Mouse (Mus musculus) thymus, postnatal 14 days (tissue): ENCODE data around the gene Bend4.
A peak's percentile ranks its signal among the peaks of the same experiment; 100 is the strongest.

Source experiments
- DNase-seq: peaks from one replicate; pipeline ENCODE4 v3.0.0; 2021

Gene Bend4

DNA sequence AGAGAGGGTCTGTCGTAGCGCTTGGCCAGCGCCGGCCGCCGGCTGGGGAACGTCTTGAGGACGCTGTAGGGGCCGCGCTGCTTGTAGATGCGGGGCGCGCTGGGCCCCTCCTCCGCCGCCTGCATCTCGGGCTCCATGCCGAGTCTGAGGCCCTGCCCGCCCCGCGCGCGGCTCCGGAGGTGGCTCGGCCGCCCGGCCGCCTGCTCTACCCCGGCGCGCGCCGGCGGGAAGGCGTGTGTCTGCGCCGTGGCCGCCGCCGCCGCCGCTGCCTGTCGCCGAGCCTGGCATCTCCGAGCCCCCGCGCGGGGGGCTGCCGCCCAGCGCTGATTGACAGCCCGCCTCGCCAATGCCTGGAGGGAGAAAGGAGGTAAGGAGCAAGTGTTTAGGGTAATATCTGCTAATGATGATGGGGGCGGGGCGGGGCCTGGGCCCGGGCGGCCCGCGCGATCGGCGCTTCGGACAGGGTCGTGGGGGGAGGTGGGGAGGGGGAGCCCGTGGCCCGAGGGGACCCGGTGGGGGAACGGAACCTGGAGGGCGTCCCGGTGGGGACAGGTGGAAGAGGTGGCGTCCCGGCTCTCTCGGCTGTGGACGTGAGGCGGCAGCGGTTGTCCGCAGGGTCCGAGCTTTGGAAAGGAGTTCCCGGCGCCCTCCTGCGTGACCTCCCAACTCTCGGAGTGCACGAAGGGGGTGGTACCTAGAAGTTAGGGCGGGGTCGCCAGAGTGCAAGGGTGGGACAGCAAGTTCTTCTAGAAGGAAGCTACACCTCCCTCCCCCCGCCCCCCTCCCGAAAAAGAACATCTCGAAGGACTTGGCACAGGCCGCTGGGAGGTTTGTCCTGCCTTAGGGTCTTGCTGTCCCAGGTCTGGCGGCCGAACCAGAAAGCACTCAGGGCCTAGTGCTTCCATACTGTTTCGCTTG is at the start of gene Bend4:
TSS of gene Bend4 (minus strand) at position 868 of the 918 bp plus-strand sequence.
- peak; percentile 55 for DNase-seq

DNA sequence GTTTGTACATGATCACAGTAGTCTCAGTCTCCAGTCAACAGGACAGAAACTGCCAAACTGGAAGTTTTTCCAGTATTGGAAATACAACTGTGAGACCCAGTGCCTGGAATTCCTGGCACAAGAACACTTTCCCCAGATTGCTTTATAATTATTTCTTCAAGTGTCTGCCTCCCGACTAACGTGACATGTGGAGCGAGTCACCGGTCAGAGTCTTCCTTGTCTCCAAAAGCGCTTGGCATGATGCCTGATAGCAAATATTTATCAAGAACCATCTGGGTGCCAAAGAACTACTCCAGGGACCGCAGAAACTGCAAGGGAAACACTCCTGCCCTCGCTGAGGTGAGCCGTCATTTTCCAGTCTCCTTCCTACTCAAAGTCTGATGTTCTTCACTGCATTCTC is 45.6 kb upstream of the Bend4 start:
- no peak for DNase-seq

DNA sequence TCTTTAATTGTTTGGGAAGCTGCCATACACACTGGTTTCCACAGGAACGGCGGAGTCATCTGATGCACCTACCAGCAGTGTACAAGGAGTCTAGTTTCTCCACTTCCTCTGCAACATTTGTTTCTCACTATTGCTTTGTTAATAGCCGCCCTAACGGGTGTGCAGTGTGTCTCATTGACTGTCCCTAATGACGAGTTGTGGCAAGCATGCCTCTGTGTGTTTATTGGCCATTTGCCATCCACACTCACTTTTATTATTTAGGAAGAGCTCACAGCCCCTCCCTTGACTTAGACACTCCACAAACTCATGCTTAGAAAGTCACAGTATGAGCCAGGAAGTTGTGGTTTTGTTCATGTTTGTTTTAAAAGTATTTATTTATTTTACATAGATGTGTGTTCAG is 45.0 kb upstream of the Bend4 start:
- DNase-seq = no peak

DNA sequence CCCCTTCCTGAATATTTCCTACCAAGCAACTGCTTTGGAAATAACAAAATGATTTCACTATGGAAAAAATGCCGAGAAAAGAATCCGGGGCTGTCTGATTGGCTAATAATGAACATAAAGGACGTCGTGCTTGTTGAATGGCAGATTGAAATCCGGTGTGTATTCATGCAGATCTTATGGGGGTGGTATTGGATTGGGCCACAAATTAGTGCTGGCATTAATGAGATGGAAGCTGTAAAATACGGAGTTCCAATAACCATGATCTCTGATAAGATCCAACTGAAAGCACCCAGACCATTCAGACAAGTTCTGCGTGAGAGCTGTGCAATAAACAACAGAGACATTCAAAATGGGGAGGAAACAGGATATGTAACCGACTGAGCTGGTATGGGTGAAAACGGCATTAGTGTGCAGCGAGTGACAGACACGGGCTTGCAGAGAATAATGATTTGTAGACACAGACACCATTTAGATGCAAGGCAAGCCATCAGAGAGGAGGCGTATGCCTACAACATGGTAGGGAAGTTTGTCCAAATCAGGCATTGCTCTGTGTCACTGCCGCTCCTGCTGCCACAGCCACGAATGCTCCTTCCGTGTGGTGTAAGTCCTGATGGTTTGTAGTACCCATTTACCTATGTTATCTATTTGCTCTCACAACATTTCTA is 38.9 kb upstream of the Bend4 start:
- no peak for DNase-seq

DNA sequence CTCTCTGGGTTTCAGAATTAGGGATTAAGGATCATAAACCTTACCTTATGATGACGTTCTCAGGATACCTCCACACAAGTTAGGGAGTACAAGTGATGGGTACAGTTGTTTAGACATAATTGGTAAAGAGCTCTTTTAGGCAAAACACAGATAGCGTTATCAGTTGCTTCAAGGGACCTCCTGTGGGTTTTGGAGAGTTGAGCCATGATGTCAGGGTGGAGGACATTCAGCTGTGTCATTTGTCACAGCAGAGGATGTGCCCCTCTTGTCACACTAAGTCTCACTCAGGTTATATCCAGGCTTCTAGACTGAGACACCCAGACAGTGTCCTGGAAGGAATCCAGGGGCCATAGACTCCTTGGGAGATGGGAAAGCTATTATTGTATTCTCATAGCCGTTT is 36.8 kb upstream of the Bend4 start:
- no peak for DNase-seq

DNA sequence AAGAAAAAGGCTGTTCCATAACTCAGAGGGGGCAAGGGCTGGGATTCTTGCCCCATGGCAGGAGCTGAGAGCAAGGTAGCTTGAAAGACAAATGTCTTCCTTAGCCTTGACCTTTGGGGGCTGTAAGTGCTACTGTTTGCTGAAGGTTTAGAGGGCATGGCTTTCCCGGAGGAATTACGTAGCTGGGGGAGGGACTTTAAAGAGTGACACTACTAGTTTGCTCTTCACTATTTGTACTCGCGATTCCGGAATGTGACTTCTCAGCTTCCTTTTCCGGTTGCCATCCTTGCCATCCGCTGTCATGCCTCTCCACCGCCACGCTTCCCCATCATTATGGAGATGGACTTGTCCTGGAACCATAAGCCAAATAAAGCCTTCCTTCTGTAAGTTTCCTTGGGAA is 35.5 kb upstream of the Bend4 start:
- DNase-seq = no peak

DNA sequence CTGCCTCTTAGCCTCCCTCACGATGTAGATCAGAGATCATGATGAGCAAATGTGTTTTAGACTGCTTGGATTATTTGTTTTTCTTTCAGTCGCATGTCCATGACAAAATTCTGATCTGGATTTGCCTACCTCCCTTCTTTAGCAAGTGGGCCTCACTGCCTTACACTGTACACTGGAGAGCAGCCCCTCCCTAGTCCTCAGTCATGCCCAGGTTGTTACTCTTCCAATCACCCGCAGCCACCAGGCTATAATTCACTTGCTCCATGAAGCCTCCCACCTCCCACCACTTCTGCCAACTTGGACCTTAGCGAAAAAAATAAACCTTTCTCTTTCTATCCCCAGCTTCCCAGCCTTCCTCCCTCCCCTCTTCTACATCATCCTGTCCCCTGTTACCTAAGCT is 34.2 kb upstream of the Bend4 start:
- no peak for DNase-seq

DNA sequence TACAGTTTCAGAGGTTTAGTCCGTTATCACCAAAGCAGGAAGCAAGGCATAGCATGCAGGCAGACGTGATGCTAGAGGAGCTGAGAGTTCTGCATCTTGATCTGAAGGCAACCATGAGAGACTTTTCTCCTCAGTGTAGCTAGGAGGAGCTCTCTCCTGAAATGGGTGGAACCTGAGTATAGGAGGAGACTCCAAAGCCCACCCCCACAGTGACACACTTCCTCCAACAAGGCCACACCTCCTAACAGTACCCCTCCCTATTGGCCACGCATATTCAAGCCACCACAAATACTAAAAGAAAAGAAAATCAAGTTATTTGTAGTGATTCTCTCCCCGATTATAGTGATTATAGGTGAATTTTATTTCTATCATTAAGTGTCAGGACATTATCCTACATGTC is 28.7 kb upstream of the Bend4 start:
- DNase-seq = no peak

DNA sequence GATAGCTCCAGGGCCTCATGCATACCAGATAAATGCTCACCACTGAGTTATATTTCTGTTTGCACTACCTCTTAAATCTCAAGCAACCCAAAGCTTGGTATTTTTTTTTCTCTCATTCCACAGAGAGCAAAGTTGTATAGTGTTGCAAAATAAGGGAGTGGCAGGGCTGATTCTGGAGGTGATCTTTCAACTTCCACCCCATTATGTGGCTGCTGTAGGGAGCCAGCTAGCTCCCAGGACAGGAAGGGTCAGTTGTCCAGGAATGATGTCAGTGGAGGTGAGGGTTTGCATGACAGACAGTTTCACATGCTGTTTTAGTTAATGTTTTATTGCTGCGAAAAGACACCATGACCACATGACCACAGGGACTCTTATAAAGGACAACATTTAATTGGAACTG is 26.2 kb upstream of the Bend4 start:
- DNase-seq = no peak

DNA sequence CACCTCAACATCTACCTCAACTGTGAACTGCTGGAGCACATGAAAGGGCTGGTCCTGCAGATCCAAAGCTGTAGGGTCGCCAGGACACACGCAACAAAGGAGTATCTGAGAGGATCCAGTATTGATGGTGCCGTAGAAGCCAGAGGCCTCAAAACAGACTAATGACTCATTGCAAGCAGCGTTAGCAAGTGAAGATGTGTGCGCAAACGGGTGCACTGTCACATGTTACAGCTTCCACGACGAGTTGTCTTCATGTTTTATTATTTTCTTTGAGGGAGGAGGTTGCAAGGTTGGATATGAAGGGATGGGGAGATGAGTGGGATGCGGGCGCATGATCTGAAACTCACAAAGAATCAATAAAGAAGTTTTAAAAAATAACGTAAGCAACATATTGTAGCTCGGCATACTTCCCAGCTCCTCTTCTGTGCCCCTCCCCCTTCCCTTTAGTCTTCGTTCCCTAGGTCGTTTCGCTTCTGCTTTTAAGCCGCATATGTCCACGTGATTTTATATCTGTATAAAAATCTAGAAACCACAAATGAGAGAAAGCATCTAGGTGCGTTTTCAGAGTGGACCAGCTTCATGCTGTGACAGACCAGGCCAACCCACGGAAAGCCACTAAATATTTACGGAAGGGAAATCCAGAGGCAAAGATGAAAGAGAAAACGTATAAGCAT is 22.0 kb upstream of the Bend4 start:
- DNase-seq = no peak

DNA sequence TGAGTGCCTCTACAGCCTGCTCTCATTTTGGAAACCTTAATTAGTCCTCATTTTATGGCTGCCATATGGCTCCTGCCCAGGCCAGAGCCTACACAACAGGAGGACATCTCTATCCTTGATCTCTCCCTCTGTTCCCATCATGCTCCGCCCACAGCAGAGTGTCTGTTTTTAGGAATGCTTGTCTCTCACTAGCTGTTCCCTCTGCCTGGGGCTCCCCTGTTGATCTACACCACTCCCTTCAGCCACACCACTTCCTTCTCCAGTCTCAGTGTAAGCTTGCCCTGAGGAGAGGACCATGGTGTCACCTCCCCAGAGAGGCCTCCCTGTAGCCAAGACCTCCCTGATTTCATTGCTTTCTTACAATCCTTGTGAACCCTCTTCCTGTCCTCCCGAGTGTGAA is 18.4 kb upstream of the Bend4 start:
- no peak for DNase-seq

DNA sequence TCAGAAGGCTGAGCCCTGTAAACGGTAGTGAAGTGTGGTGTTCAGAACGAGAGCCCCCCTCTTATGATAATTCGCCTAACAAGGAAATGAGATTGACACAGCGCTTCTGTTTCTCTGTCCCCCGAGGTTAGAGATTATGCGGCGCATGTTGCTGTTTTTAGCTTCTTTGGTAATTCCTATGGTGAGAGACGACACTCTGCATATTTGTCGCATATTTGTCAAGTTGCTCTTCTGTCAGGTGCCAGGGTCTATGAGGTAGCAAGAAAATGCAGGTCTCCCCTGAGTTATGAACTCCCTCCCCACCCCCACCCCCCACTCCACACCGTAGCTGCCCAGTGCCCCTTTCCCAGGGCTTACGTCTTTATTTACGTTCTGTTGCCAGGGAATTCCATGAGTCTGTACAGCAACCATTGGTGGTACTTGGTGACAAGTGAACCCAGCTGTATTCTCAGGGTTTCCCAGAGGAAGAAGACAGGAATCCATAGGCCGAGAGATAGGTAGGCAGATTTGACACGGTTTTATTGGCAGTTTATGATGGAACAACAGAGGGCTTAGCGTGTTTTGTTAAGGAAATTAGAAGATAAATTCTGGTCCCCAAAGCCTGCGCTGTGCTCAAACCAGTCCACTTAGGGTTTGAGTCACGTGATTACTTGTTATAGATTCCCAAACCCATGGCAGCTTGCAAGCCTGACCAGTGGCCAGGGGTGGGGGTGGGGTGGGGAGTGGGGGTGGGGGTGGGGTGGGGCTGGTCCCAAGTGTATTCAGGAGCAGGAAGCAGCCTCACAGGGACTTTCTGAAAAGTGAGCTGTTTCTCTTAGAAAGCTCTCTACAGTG is 16.3 kb upstream of the Bend4 start:
- no peak for DNase-seq

DNA sequence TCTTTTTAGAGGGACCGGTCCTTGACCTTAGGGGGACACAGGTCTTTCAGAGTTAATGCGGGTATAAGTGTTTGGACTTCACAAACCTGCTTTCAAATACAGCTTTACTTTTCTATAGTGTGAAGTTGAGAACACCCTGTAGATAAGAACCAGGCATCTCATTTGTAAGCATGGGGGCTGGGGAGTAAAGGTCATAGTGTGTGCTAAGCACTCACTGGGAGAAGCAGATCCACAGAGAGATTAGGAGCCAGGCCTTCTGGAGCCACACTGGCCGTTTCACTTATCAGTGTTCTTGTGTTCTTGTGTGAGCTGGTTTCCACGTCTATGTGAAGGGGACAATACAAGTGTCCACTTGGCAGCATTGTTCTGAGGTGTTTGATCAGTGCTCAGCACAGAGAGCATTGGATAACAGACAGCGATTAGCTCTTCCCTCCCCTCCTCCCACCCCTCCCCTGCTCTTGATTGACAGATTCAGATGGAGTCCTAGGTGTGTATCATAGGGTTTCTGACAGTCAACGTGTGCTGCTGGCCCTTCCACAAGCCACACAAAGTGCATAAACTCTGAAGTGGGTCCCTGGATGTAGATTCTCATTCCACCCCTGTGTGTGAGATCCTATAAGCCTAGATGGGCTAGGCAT is 14.8 kb upstream of the Bend4 start:
- no peak for DNase-seq

DNA sequence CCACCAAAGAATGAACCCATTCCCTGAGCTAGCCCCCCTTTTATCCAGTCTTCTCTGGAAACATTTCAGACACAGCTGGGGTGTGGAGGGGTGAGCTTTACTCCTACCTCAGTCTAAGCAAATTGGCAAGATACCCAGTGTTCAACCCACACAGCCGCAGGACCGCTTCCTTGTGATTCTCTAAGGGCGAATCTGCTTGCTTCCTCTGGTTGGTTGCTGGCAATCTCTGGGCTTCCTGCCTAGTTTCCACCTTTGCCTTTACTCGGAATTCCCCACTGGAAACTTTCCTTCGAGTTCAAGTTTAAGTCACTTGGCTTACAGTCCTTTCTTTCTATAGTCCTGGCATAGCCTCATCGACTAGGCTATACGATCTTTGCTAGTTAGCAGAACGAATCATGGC is 12.5 kb upstream of the Bend4 start:
- DNase-seq = no peak

DNA sequence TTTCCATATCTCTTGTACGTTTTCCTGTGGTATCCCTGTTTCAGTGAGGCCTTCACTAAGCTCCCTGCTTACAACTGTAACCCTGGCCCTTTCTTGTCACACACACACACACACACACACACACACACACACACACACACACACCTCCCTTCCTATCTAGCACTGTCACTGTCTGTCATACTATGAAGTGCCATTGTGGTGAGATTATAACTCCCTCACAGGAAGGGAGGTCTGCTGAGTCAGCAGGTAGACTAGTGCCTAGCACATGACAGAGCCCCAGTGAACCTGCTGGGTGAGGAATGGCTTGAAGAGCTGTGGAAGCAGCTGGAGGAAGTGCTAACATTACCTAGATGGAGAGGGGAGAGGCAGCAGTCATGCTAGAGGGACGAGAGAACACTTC is 9.3 kb upstream of the Bend4 start:
- peak; percentile 62 for DNase-seq

DNA sequence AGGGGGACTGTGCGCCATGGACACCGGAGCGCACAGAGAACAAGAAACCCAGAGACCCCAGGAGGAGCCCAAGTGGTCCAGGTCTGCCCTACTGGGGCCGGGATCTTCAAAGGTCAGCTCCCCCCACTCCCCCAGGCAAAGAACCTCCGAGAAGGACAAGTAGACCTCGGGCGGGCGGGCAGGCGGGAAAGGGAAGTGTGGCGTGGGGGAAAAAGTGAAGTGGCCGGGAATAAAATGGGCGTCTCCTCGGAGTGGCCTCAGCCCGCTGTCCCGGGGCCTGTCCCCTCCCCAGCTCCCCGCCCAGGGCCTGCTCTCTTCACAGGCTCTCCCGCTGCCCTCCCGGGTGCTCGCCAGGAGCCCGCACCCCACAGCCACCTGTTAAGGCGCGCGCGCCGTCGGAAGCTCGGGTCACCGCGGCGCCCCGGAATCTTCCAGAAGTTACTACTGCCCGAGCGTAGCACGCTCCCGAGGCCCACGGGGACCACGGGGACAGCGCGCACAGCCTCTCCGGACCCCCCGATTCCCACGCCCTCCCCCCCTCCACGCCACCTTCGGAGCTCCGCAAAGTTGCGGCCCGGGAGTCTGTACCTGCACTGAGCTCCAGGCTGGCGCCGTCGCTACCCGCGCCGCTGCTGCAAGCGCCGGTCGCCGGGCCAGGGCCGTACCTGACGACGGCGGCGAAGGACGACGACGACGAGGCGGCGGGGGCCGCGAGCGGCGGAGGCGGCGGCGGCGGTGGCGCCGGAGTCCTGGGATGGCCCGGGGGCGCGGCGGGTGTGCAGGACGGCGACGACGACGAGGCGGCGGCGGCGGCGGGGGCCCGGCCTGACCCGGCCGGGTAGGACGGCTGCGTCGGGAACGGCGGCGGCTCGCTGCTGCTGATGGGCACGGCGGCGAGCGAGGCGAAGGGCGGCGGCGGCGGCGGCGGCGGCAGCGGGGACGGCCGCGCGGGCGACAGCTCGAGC is 1.4 kb downstream of the Bend4 start:
- DNase-seq = peak; percentile 20

DNA sequence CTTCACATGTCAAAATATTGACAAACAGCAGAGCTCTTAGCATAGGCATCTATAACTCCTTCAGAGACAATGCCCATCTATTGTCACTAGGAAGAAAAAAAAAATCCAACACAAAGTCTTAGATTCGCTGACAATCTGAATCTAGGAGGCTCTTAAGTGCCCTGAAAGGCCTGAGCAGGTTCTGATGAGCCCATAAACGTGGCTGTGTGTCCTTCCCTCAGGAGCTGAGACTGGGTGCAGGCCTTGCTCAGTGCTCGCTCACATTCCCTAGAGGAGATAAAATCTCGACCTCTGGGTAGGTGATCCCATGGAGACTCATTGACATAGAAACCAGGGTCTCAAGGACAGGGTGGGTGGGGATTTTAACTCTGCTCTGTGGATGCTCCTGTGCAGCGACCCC is 2.1 kb downstream of the Bend4 start:
- no peak for DNase-seq

DNA sequence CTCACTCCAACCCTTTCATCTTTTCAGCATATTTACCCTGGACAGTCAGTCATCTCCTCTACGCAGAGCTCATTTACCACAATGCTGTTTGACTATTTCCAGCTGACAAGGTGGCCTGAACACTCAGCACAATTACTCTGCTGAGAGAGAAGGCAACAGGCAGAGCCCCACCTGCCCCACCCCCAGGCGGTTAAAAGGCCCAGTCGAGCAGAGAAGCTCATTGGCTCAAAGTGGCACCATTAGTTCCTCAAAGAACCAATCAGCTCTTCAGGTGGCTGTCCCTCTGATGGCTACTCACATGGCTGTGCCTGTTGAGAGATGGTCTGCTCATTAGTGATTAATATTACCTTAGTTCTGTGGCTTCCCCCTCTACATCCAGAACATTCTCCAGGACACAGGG is 3.5 kb downstream of the Bend4 start:
- no peak for DNase-seq

DNA sequence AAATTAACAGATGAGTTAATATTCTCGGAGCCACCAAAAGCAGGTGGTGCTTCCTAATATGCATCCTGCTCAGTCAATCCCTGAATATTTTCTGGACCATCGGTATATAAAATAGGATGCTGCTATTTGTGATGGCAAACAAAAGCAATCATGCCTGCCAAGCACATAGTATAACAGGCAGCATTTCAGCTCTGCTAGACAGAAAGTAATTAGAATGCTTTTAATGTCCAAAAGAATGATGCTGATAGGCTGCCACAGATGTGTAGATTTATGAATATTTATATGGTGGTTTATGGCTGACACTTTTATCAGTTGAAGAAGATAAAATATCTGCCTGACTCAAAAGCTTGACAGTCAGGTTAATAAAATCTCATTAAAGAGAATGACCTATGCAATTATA is 4.1 kb downstream of the Bend4 start:
- no peak for DNase-seq

DNA sequence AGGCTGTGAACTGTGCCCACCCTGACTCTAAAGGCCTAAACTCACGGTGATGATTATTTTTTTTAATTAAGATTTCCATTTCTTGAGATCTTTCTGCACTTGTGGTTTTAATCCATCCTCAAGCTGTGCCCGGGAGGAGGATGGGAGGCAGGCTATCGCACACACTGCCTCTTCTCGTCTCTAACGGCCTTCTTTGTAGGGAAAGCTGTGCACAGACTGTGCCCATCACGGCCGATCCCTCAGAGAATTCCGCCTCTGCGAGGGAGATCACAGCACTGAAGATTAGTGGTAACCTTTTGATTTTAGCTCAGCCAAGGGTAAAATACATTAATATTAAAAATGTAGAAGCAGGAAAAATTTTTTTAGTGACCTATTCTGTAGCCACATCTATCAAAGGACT is 4.8 kb downstream of the Bend4 start:
- DNase-seq = no peak

DNA sequence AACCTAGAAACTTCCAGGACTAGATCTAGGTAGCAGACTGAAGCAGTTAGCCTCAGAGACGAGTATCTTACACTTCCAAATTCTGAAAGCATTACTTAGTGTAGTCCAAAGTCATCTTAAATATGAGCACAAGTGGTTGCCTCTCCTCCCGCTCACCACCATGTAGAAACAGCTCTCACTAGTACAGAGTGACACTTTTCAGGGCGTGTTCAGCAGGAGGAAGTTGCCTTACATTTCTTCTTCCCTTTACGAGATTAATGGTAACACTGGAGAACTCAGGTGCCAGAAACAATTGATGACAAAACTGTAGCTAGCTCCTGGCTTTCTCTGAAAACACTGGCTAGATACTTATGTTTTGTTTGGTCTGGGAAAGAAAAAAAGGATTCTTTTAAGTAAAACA is 8.7 kb downstream of the Bend4 start:
- DNase-seq = no peak
